In the genomic region with DNA sequence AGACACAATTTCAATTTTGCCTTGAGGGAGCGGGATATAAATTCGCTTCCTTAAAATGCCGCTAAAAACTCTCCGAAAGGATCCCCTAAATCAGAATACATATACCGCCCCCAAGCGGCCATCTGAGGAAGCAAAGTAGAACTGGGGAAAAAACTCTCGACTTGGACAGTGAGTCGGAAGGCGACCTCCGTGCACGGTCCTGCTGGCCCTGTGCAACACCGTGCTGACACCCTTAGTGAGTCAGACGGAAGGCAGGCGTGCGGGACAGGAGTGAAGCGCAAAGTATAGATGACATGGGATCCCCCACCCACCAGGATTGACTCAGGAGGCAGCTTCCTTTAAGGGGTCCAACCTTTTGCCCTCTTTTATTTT, we compare ENCODE assay signal across 8 mouse cellular contexts. TPM values are rescaled to one million over a fixed set of nuclear protein-coding genes. Genes with fewer than 3 reads are reported as not detected.
A peak's percentile ranks its signal among the peaks of the same experiment; 100 is the strongest.
DNase-seq lines count a peak whose midpoint lies in the region; ATAC-seq and TF ChIP-seq lines count a peak whose summit lies in the region.

No protein-coding gene starts in this region.

- peaks cover 3% of the 10 kb centered on the region for H3K4me1 ChIP-seq in erythroblast, embryonic 14.5 days (ENCODE audit: control insufficient read depth)
- peaks cover 26% of the 10 kb centered on the region for H3K4me1 ChIP-seq in heart, embryonic 12.5 days (replicated peaks)
- H3K4me1 ChIP-seq in kidney, postnatal 0 days (replicated peaks; ENCODE audit: insufficient read depth, low read length) = no peaks in the 10 kb centered on the region; the same call in 1 of the 2 replicates
- H3K4me1 ChIP-seq in liver, embryonic 11.5 days (replicated peaks; ENCODE audit: control insufficient read depth, insufficient read depth, low read length) = peaks cover 3% of the 10 kb centered on the region; the same call in 1 of the 2 replicates

- under 1% methylated on average over 16 of the region's 16 CpGs for WGBS in heart, embryonic 12.5 days
- under 1% methylated on average over 16 of the region's 16 CpGs for WGBS in kidney, postnatal 0 days
- WGBS in liver, embryonic 11.5 days = 1% methylated on average over 16 of the region's 16 CpGs

- peak; percentile 55 for DNase-seq in CD4-positive, CD25-positive, alpha-beta regulatory T cell, adult 2 months (ENCODE audit: low read depth, low spot score)
- DNase-seq in kidney, postnatal 0 days (ENCODE audit: low spot score) = peak; percentile 97
- DNase-seq in liver, embryonic 11.5 days (ENCODE audit: low spot score) = peak; percentile 82
- DNase-seq in spleen, postnatal 4 days (ENCODE audit: low spot score in 2 of 2) = peak; percentile 74 to 87

- H3ac ChIP-seq in myocyte (ENCODE audit: control insufficient read depth, insufficient read length) = peak overlapping the region; percentile 5

- no peaks in the 10 kb centered on the region for H3K9me3 ChIP-seq in erythroblast, embryonic 14.5 days (ENCODE audit: control insufficient read depth, low read length)
- H3K9me3 ChIP-seq in heart, embryonic 12.5 days (replicated peaks) = no peaks in the 10 kb centered on the region
- H3K9me3 ChIP-seq in kidney, postnatal 0 days (replicated peaks; ENCODE audit: low read length) = no peaks in the 10 kb centered on the region
- no peaks in the 10 kb centered on the region for H3K9me3 ChIP-seq in liver, embryonic 11.5 days (ENCODE audit: control insufficient read depth, low read length)

- no peak for ATAC-seq in CD4-positive, CD25-positive, alpha-beta regulatory T cell, adult 4 months
- peak; percentile 76 for ATAC-seq in heart, embryonic 12.5 days (ENCODE audit: insufficient number of reproducible peaks, low FRiP score)
- peak; percentile 83 for ATAC-seq in kidney, postnatal 0 days (replicated peaks; ENCODE audit: low FRiP score, low read depth)
- peak; percentile 61 for ATAC-seq in liver, embryonic 11.5 days (replicated peaks; ENCODE audit: low FRiP score)

- H3K27ac ChIP-seq in heart, embryonic 12.5 days (ENCODE audit: poor library complexity, severe bottlenecking) = peak overlapping the region; percentile 71
- peak overlapping the region; percentile 77 for H3K27ac ChIP-seq in kidney, postnatal 0 days
- no peak overlapping the region; the same call in 1 of the 2 replicates for H3K27ac ChIP-seq in liver, embryonic 11.5 days (ENCODE audit: low read depth, low read length)

- H3K9ac ChIP-seq in heart, embryonic 12.5 days = peak overlapping the region; percentile 64
- peak overlapping the region; percentile 55; the same call in 1 of the 2 replicates for H3K9ac ChIP-seq in kidney, postnatal 0 days (ENCODE audit: low read depth, low read length)
- peak overlapping the region; percentile 17; the same call in 1 of the 2 replicates for H3K9ac ChIP-seq in liver, embryonic 11.5 days (ENCODE audit: low read depth, low read length)

- peak; percentile 89 for TF ChIP-seq CTCF in kidney, postnatal 0 days (IDR thresholded peaks at IDR 0.05; ENCODE audit: low read depth)

- H3K36me3 ChIP-seq in erythroblast, embryonic 14.5 days (ENCODE audit: control insufficient read depth) = no peaks in the 10 kb centered on the region
- peaks cover 8% of the 10 kb centered on the region; the same call in 1 of the 2 replicates for H3K36me3 ChIP-seq in heart, embryonic 12.5 days
- H3K36me3 ChIP-seq in kidney, postnatal 0 days (ENCODE audit: insufficient read depth, low read length) = no peaks in the 10 kb centered on the region; the same call in 1 of the 2 replicates
- H3K36me3 ChIP-seq in liver, embryonic 11.5 days (ENCODE audit: control insufficient read depth, insufficient read depth, low read length) = no peaks in the 10 kb centered on the region
- H3K36me3 ChIP-seq in myocyte (ENCODE audit: control insufficient read depth, insufficient read depth) = peaks cover 14% of the 10 kb centered on the region

- H3K79me2 ChIP-seq in myocyte (ENCODE audit: control insufficient read depth, insufficient read depth) = peaks cover 39% of the 10 kb centered on the region

- peaks cover 21% of the 10 kb centered on the region for H3K27me3 ChIP-seq in erythroblast, embryonic 14.5 days (ENCODE audit: control insufficient read depth)
- H3K27me3 ChIP-seq in heart, embryonic 12.5 days (replicated peaks) = no peaks in the 10 kb centered on the region
- no peaks in the 10 kb centered on the region for H3K27me3 ChIP-seq in kidney, postnatal 0 days (ENCODE audit: insufficient read depth, low read length)
- peaks cover 7% of the 10 kb centered on the region for H3K27me3 ChIP-seq in liver, embryonic 11.5 days (replicated peaks; ENCODE audit: control insufficient read depth, insufficient read depth, low read length)
- H3K27me3 ChIP-seq in myocyte (ENCODE audit: control insufficient read depth, insufficient read depth, insufficient read length) = no peaks in the 10 kb centered on the region

- peak overlapping the region; percentile 75 for H3K4me2 ChIP-seq in heart, embryonic 12.5 days
- H3K4me2 ChIP-seq in kidney, postnatal 0 days (ENCODE audit: low read length) = peak overlapping the region; percentile 92
- peak overlapping the region; percentile 84 for H3K4me2 ChIP-seq in liver, embryonic 11.5 days
- peak overlapping the region; percentile 98 for H3K4me2 ChIP-seq in myocyte (ENCODE audit: low read depth)

- H3K4me3 ChIP-seq in erythroblast, embryonic 14.5 days (replicated peaks) = peak overlapping the region; percentile 18
- H3K4me3 ChIP-seq in heart, embryonic 12.5 days = peak overlapping the region; percentile 55
- H3K4me3 ChIP-seq in kidney, postnatal 0 days (replicated peaks; ENCODE audit: low read depth, low read length) = peak overlapping the region; percentile 52
- H3K4me3 ChIP-seq in liver, embryonic 11.5 days (ENCODE audit: low read depth, low read length) = peak overlapping the region; percentile 48
- peak overlapping the region; percentile 66 for H3K4me3 ChIP-seq in myocyte

- TF ChIP-seq POLR2A in myocyte (IDR thresholded peaks at IDR 0.05; ENCODE audit: insufficient read length, low read depth) = peak; percentile 34

TF ChIP-seq in myocyte, 11 proteins besides CTCF, POLR2A, EP300 and RAD21:
- TF ChIP-seq E2F4 (IDR thresholded peaks at IDR 0.05; ENCODE audit: insufficient read depth) (no peak), POLR2AphosphoS2 (IDR thresholded peaks at IDR 0.05; ENCODE audit: insufficient read length, low read depth) (peak; percentile 36)

RNA-seq across cellular contexts. Expression of a gene that starts 0.6 kb away (rescaled TPM):
- polyA plus RNA-seq in CD4-positive, CD25-positive, alpha-beta regulatory T cell, adult 4 months (2017; shearing (Covaris generic)) = under 1 TPM in 1 of 2 experiments, not detected in 1; 0.23 TPM
- 0.07 and 0.10 TPM in 2 replicates for polyA plus RNA-seq in erythroblast, embryonic 14.5 days (2012)
- 110 and 117 TPM in 2 replicates for polyA plus RNA-seq in heart, embryonic 12.5 days (2016; fragmentation: Nextera tagmentation; extraction: Ambion mirVana)
- polyA plus RNA-seq in kidney, postnatal 0 days (2015; fragmentation: Nextera tagmentation; extraction: Ambion mirVana) = 38.1 and 38.5 TPM in 2 replicates
- polyA plus RNA-seq in liver, embryonic 11.5 days (2014; fragmentation: Nextera tagmentation; extraction: Ambion mirVana) = 85.5 and 95.4 TPM in 2 replicates
- 57.5 TPM for polyA plus RNA-seq in myocyte (2012; fragmentation: generic; extraction: Trizol)

Comparison
In these comparisons a context has a peak if more than half of its experiments do, and no peak if none do; other contexts are left out.
1. RNA of a gene that starts 0.6 kb away (polyA plus RNA-seq): 110 to 117 TPM in heart, embryonic 12.5 days, 85.5 to 95.4 TPM in liver, embryonic 11.5 days, 57.5 TPM in myocyte (single experiment) and 38.1 to 38.5 TPM in kidney, postnatal 0 days; 0.23 TPM in CD4-positive, CD25-positive, alpha-beta regulatory T cell, adult 4 months and 0.07 to 0.10 TPM in erythroblast, embryonic 14.5 days; every median in the first group is over 10 times any median in the second.
2. Peak in every context shown above with its lines, with median percentiles within 50 percentile points of each other: DNase-seq, H3K4me3 ChIP-seq, H3K4me2 ChIP-seq and H3K9ac ChIP-seq.